Mouse (Mus musculus): ENCODE data around the gene Gm10337.

Gm10337 gene

DNA sequence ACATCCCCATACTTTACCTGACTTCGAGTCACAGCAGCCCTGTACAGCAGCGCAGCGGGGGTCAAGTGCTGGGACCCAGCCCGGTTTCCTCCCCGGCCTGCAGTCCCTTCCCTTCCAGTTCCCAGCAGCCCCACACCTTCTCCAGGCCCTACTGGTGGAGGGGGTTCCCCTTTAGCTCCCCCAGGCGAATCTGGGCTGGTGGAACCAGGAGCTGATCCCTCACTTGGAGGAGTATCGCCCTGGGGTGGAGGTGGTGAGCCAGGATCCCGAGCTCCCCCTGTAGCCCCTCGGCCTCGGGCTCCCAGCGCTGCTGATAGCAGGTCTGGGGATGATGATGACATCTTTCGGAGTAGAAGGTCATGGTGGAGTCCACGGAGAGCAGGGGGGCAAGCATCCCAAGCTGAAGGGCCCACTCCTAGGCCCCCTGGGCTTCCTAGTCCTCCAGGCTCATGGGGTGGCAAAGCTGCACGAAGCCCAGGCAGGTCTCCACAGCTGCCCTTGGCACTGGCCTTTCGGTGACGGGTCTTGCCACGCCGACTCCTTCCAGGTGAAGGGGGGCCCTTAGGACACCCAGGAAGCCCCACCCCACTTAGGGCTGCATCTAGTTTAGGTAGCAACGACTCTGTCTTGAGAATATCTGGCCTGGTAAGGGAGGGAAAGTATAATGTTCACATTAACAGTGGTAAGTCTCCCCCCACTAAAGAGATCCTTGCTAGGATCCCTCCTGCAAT lies 2.3 kb upstream of the Gm10337 start:
- no peak for DNase-seq

DNA sequence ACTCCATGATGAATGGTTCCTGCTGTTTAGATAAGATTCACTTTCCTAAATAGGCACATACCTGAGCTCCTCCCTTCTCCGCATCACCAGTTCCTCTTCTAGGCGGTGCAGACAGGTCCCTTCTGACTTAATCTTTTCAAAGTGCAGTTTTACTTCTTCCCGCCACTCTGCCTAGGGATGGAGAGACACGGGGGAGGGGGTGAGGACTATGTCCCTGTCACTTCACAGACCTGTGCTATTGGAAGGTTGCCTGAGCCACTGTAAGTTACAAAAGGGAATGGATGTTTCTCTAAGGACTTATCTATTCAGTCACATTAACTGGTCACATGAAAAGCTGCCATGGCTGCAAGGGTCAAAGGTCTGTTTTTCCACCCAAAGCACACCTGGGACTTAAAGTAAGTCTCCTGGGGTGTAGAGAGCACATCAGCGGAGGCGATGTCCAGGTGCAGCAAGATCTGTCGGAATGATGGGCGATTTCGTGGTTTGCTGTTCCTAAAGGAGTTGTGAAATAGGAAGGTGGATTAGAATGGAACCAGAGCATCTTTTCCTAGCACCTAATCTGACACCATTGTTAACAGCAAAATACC lies 1.2 kb upstream of the Gm10337 start:
- DNase-seq: no peak

DNA sequence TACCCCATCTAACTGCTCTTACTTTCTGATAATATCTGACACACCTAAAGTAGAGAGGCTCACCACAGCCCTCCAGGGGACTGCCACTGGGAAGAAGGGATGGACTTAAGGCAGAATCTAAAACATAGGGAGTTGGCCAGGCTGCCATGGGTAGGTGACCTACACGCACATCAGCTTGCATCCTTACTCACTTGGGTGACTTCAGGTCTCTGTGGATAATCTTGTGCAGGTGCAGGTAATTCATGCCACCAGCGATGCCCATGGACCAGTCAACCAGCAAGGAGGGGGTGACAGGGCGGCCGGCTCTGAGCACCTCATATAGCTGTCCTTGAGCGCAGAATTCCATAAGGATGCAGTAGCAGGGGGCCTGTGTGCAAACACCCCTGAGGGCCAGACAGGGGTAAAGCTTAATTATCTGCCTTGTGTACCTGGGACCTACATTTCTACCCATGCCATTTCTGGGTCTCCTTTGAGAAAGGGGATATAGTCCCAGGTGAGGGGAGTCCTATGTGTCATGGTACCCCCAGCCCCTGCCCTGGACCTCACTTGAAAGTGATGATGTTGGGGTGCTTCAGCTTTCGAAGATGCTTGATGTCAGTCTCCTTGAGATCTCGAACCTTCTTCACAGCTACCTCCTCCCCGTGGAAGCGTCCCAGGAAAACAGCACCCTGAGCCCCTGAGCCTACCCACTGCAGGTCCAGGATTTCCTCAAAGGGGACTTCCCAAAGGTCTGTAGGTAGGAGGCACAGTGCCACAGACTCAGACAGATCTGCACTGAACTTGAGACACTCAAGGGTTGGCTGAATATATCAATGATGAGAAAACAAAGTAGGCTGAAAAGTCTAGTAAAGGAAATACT lies 631 bp downstream of the Gm10337 start:
- no peak for DNase-seq

DNA sequence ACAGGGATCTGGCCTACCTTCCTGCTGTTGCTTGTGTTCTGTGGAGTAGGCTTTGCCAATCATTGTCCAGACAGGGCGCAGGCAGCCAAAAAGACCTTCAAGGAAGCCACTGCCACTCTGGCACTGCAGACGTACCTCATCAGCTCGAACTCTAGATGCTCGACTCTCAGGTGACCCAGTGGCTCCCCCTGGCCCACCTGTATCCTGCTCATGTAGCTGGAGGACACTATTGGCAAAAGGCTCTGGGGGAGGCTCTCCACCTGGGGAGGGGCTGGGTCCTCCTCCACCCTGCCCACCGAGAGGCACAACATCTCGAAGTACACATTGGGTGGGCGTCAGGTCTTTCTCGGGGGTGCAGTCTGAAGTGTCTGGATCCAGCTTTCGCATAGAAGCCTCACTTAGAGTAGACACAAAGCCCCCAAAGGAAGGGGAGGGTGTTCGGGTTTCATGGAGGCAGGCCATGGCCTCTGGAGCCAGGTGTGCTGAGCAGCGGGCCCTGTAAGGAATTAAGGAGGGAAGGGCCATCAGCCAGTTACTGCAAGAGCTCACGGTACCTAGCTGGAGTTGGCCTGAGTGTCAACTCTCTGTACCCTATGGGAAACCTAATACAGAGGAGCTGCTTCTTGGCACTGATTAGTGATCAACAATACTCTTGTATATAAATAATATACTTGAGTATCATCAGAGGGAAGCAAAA lies 1.7 kb downstream of the Gm10337 start:
- DNase-seq: no peak

DNA sequence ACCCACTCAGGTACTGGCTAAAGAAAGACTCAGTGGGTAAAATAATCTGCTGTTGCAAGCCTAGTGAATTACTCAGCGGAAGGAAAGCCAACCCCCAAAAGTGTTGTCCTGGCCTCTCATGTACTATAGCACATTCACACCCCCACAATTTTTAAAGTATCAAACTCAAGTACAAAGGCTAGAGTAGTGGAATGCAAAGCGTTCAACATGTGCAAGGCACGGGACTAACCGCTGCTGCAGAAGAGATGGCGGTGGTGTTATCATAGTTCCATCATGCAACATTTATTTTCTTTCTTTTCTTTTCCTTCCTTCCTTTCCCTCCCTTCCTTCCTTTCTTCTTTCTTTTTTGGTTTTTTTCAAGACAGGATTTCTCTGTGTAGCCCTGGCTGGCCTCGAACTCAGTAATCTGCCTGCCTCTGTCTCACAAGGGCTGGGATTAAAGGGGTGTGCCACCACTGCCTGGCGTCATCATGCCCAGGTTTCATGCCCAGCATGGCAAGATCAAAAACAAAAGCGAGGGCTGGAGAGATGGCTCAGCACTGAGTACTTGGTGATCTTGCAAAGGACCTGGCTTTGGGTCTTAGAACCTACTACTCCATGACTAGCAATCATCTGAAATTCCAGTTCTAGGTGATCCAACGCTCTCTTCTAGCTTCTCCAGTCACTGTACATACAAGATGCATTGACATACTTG lies 2.4 kb downstream of the Gm10337 start:
- no peak for DNase-seq

DNA sequence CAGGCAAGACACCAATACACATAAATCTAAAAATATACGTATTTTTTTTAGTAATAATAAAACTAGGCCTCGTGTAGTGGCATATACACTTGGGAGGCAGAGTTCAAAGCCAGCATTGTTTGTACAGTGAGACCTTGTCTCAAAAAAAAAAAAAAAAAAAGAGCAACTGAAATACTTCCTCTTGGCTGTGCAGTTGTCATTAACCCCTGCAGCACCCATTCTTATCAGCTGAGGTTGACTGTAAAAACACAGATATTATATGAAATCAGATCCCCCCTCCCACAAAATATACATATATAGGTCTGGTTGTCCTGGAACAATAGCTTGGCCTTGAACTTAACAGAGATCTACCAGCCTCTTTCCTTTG lies 2.9 kb downstream of the Gm10337 start:
- no peak for DNase-seq

DNA sequence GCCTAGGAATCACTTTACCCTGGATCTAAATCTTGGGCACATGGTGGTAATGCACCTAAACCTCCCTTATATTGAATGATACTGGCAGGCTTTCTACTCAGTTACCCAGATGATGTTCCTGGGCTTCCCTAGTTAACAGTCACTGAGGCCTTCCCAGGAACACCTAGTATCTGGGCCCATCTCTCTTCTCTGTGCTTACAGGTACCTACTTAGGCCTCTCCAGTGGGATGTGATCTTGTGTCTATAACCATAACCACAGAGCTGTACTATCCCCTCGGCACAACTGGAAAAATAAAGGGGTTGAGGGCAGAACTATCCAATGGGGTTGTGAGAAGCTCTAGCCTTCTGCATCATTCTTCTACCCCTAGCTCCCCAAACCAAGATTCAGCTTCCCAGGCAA lies 3.3 kb downstream of the Gm10337 start:
- no peak for DNase-seq

DNA sequence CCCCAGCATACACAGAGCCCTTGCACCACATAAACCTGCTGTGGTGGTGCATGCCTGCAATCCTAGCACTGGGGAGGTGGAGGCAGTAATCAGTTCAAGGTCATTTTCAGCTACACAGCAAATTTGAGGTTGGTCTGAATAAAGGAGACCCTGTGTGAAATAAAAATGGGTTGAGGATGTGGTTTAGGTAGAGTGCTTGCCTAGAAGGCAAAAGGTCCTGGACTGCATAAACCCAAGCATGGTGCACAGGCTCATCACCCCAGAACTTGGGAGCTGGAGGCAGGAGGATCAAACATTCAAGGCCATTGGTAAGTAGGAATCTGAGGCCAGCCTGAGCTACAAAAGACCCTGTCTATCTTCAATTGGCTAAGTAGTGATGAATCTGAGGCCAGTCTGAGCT lies 4.0 kb downstream of the Gm10337 start:
- no peak for DNase-seq

DNA sequence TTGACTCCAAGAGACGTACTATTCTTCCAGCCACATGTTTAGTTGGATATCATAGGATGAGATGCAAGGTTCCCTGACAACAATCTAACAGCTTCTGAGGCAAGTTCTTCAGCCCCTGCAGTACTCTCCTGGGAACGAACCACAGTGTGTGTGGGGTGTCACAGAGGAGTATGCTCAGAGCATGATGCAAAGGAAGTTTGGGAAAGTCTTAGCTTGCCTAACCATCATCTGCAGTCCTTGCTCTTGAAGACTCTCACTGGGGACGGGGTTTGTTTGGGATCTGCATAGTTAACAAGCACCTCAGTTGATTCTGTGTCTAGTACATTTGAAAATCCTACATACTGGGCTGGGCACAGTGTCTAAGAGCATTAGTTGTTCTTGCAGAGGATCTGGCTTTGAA lies 4.8 kb downstream of the Gm10337 start:
- no peak for DNase-seq

DNA sequence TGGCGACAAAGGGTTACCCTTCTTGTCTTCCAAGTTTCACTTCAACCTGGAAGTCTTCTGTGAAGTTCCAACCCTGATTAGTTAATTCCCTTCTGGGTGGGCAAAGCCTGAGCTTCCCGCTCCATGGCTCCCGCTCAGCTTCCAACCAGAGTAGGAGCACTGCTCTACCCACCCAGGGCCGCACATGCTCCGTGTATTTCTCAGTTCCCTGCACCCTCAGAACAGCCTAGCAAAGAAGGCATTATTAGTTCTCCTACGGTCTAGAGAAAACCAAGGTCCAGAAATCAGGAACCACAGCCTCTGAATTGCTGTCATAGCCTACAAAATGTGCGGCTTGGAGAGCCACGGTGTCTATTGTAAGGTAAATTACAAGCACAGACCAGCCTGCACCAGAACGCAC lies 6.6 kb downstream of the Gm10337 start:
- DNase-seq: no peak

DNA sequence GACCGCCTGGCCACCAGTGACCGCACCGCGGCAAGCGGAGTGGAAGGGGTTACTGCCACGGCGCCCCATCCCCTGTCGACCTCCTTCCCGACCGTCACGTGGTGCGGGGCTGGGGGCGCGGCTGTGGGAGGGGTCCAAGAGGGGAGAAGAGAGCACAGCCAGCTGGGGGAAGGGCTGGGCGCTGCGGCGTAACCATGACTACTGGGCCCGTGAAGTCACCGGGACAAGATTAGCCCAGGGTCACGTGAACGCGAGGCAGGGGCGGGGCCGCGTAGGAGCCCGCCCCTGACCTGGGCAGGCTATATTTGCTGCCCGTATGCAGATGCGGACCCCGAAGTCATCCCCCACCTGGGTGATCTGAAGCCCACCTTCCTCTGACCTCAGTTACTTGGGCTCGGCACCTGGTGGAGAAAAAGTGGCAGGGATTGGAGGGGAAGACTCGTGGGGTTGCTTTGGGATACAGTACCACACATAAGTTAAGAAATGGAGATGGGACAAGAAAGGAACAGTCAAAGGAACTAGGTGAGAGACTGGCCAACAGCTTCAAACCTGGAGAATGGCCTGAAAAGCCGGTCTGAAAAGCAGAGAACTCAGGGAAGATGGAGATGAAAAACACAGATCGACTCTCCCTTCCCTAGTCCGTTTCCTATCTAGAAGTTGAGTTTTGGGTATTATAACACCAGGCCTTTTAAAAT lies 7.2 kb downstream of the Gm10337 start:
- peak; percentile 83 for DNase-seq

DNA sequence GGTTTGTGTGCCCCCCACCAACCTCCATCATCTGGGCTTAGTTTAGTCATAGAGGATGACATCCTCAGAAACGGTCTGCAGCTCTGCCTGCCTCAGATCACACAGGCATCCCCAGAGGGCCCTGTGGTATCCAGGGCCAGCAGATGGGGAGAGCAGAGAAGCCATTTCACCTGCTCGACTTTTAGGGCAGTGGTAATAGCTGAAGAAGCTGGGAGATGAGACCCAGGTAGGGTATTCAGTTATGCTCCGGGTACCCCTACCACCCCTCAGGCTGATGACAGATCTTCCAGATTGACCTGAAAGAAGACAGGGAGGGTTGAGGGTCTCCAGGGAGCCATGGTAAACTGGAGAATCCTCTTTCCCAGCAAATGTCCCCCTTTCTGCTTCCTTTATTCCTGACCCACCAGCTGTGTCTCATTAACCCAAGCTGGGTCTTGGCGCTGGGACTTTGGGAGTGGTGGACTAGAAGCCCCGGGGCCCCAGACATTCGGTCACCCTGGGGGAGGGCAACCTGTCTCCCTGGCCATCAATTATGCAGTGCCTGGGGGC lies 7.8 kb downstream of the Gm10337 start:
- DNase-seq: no peak

DNA sequence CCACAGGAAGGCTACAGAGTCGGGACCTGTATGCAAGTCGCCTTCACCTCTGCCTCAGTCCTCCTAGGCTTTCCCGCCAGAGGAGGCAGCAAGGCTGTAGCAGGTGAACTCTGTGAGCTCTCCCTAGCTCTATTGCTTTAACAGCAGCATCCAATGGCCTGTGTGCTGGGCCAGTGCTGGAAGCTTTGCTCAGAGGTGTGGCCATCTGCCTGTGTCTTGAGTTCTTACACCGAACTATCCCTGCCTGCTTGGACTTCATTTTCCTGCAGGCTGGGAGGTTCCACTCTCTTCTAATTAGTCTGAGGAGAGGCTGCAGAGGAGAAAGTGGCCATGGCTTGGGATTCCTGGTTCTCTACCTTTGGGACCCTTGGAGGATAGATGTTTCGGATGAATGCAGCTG lies 8.5 kb downstream of the Gm10337 start:
- no peak for DNase-seq

DNA sequence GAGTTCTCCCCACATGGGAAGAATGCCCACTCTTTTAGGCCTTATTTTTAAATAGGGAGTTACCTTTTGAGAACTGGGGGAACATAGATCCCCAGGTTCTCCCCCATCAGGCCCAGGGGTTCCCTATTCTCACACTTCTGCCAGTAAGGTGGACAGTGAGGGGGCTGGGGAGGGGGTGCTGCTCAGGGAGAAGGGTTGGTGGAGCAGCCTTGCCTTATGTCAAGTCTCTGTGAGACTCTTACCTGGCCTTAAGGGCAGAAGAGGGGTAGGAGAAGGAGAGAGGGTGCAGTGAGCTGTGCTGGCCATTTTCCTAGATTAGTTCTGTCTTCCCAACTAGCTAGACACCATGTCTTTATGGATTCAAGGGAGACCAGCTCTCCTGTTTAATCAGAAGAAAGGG lies 8.9 kb downstream of the Gm10337 start:
- no peak for DNase-seq

DNA sequence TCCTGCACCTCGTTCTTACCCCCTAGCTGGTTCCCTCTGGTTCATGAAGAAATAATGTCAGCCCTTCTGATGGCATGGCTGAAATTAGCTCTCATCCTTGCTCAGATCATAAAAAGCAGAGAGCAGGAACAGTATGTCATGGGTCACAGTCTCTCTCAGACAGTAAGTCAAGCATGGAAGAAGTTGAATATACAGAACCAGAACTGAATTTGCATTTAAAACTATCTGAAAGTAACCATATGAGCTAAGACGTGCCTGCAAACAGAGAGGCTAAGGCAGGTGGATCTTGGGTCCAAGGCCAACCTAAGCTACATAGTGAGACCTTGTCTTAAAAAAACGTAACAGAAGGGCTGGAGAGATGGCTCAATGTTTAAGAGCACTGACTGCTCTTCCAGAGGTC lies 9.5 kb downstream of the Gm10337 start:
- no peak for DNase-seq

DNA sequence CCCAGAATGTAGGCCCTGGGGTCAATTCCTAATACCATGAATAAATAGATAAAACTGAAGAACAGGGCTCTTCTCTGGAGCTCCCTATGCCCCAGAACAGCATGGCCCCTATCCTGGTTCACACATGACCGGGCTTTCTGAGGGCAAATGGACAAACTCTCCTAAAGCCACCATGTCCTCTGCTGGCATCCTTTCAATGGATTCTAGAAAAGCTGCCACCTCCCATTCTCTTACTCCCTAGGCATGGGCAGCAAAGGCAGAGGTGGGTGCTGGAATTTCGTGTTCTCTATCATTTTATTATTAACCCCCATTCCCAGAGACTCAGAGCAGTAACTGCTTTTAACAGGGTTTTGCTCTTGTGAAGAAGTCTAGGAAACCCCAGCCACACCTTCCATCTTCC lies 11.7 kb downstream of the Gm10337 start:
- no peak for DNase-seq

DNA sequence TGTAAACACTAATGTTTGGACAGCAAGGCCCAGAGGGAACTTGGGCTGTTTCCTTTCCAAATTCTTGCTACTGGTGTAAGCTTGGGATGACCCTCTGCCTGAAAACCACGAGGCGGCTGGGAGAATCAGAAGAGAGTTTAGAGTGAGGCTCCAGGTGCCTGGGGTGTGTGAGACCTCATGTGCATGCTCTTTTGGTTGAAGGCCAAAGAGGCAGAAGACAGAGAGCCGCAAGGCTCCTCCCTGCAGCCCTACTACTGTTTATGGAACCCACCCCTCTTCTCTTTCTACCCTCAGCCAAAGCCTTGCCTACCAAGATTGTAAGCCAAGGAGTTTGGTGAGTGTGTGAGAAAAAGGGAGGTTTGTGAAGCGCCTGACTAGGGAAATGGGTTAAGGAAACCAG lies 12.3 kb downstream of the Gm10337 start:
- no peak for DNase-seq

DNA sequence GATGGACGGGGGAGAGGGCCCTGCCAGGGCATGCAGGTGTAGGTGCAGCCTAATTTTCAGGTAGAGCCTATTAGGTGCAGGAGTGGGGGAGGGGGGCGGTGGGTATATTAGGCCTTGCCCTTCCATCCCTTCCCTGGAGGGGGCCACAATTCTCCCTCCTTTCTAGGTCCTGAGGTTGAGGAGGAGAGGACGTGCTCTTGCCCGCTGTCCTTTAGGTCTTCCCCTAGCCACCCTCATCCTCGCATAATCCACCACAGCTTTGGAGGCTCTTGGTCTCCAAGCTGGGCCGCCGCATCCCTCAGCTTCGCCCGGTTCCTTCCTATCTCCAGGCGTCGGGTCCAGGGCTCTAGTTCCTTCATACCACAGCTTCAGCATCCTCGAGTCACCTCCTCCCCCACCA lies 12.8 kb downstream of the Gm10337 start:
- DNase-seq: no peak

DNA sequence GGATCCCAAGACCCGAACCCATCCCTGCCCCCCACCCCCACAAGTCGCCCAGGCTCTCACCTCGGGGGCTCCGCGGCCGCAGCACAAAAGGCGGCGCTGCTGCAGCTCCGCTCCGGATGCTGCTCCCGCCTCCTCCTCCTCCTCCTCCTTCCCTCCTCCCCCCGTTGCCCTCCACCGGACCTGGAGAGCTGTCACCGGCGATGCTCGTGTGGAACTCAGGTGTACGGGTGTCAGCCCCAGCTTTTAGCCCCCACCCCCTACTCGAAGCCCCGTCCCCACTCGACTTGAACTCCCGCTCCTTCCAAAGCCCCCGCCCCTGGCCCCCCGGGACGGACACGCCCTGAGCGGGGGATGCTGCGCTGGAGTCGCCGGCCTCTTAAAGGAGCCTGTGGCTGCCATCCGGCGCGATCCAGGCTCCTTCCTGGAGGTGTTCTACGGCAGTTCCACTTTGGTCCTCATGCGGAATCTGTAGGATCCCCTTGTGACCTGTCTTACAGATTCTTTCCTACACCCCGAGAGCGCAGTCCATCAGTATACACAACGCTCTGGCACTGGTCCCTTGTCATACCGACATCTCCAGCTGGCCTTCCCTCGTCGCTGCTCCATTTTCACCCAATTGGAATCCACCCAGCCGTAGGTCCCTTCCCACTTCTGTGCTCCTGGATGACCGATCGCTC lies 13.3 kb downstream of the Gm10337 start, which contains the start of gene Map3k12:
TSS of gene Map3k12 (minus strand) at position 337 of the 677 bp plus-strand sequence.
- DNase-seq: peak; percentile 82

DNA sequence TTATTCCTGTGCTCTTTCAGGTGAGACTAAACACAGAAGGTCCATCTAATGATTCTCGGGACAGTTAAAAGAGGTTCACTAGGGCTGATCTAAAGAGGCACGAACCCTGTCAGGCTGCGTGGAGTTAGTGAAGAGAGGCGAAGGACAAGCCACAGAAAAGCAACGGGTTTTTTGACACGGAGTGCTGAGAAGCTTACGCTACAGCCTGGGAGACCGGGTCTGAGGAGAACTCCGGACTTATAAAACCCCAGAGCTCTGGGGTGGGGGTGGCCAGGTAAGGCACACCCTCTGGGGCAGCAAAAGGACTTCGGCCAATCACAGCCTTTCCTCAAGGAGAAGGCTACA lies 14.1 kb downstream of the Gm10337 start:
- DNase-seq: no peak

Data from thymus, postnatal 14 days (tissue).